Mouse (Mus musculus) ES-Bruce4 (cell line): ENCODE measurements at regions not wholly inside any gene's neighbourhood (a gene's known extent, or its start where the extent isn't known, plus 50 kb on each side); places are given as distances from the start of the nearest gene placed in this dataset.

Source experiments
- CTCF ChIP-seq: IDR thresholded peaks from one replicate; pipeline ENCODE4 v1.8.1; 2011; ENCODE audit warnings: low read depth, low read length
- EP300 ChIP-seq: IDR thresholded peaks from 2 replicates; pipeline ENCODE4 v1.6.1; 2011; ENCODE audit warnings: low read depth, low read length; ENCODE audit not compliant: insufficient read depth
- POLR2A ChIP-seq: IDR thresholded peaks from one replicate; pipeline ENCODE4 v1.8.1; 2011; ENCODE audit warnings: low read length; ENCODE audit not compliant: insufficient read depth

DNA sequence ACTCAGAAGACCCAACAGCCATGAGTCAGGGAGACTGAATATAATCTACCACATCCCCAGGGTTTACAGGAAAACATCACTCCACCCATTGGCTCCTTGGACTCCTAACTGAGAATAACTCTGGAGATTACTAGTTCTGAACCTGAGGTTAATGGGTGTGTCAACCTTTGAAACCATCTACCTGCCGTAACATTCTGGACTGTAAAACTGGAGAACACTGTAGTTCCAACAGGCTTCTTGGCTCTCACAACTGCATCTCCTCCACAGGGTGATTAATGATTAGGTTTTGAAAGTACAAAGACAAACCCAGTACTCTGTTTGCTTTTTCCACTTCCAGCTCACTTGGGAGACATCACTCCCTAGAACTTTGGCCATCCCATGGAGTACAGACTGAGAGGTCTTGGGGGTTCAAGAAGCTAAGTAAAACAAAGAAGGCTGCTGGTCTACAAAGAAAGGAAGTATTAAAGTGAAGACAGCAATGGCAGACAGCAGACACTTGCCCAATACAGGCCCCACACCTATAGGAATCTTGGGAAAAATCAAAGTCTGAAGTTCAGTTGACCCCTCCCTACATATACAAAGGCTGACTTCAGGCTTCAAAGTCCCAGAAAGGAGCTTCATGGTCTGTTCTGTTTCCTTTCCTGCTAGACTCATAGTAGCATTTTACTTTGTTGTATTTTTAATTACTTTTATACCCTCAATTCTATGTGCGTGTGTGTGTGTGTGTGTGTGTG lies 52.7 kb upstream of the Ddit4l start:
- TF ChIP-seq CTCF (no peak), POLR2A (no peak), EP300 (no peak)
